Mouse (Mus musculus) erythroblast, embryonic 14.5 days (primary cell): ENCODE measurements around the gene Pitpnm1.

Experiments used
- GATA1 ChIP-seq: IDR thresholded peaks from 2 replicates; pipeline ENCODE4 v1.6.1; 2012; ENCODE audit warnings: low read length, inconsistent platforms, mixed read lengths
- TAL1 ChIP-seq: IDR thresholded peaks from 3 replicates; pipeline ENCODE4 v1.6.1; 2012; ENCODE audit warnings: low read length, inconsistent platforms, mixed read lengths

GRCm38 (mm10) chr19:4153232-4153654 lies 53.4 kb downstream of the Pitpnm1 start, which contains the start of gene Ptprcap:
- no peak for TF ChIP-seq GATA1
- no peak for TF ChIP-seq TAL1
